Mouse (Mus musculus) E14TG2a.4 (cell line): ENCODE measurements around the gene Mre11a.

ENCODE experiments used
- CTCF ChIP-seq: conservative IDR thresholded peaks from 2 replicates; pipeline ENCODE4 v1.5.1; 2014; ENCODE audit warnings: low read length
- POU5F1 ChIP-seq: IDR thresholded peaks from 2 replicates; pipeline ENCODE4 v1.6.1; 2014; ENCODE audit warnings: low read length, borderline replicate concordance

GRCm38 (mm10) chr9:14770803-14771471 lies 13.5 kb upstream of the Mre11a start, which contains the start of gene 1700012B09Rik:
- TF ChIP-seq CTCF, result no peak
- no peak for TF ChIP-seq POU5F1
